Mouse (Mus musculus) adrenal gland, postnatal 25 days (tissue): Measurements from ENCODE around the gene BC028528. TPM values are rescaled to one million over a fixed set of nuclear protein-coding genes. Genes with fewer than 3 reads are reported as not detected.
"Not testable (repeated sequence)": the region's sequence is repeated elsewhere in the genome, so short reads cannot be mapped to it uniquely, and the experiment has no call there.

Experiments used
- DNase-seq: peaks from one replicate; pipeline ENCODE4 v3.0.0; 2021; ENCODE audit warnings: mixed read lengths
- total RNA-seq: library from RNA; stranded (reverse); gene quantifications from 2 replicates; pipeline ENCODE4 v1.2.3, GENCODE M21; 2021

The BC028528 gene
- total RNA-seq, 1 experiment from 2014 or later, result 10.3 TPM

DNA sequence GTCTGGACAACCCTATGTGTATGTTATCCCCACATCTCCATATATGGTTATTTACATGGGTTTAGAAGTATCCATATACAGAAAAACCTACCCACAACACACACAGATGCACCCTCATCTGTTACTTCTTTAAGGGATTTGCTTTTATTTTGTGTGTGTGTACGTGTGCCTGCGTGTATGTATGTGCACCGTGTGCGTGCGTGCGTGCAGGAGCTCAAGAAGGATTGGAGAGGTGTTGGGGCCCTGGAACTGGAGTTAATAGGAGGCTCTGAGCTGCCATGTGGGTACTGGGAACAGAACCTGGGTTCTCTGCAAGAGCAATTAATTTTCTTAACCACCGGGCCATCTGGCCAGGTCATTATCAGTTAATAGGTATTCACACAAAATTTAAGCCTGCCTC, 19.8 kb downstream of the BC028528 start:
- no peak for DNase-seq

DNA sequence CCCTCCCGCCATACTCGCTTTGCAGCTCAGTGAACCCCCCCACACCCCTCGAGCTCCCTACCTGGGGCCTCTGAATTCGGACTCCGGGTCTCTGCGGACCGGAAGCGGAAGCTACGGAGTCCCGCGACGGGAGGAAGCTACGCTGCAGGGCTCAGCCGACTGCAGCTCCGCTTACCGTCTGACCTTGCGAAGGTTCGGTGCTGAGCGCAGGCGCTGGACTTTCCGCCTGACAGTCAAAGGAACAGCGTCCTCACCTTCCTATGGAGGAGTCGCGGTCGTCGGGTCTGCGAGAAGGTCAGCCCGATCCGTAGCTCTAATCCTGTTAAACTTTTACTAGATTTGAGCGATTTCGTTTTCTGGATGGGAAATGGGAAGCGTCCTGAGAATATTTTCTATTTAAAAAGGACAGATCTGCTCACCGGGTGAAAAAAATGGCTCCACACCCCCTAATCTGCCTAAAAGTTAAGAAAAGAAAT, 20.4 kb downstream of the BC028528 start, which contains the start of gene Mrps21:
Gene Mrps21 (minus strand): TSS at position 128 of the 476 bp plus-strand sequence.
- peak; percentile 88 for DNase-seq

DNA sequence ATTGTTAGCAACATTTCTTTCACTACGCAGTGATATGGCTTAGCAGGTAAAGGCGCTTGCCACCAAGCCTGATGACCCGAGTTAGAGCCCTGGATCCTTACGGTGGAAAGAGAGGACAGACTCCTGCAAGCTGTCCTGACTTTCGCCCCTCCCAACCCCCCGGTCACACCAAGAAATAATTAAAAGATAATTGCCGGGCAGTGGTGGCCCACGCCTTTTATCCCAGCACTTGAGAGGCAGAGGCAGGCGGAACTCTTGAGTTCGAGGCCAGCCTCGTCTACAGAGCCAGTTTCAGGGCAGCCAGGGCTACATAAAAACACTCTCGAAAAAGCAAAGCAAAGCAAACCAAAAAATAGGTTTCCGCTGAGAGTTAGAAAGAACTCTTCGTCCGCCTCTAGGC, 20.8 kb downstream of the BC028528 start:
- no peak for DNase-seq

DNA sequence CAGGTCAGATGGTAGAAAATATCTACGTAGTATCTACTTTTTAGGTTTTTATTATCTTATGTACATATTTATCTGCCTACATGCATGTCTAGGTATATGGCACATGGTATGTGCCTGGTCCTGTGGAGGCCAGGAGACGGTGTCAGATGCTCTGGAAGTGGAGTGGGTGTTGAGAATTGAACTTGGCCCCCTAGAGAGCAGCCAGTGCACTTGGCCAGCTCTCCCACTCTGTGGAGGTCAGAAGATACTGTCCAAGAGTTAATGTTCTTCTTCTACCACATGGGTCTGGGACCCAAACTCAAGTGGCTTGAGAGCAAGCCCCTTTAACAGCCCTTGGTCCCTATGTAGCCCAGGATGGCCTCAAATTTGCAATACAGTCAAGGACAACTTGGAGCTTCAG, 24.4 kb downstream of the BC028528 start:
- no peak for DNase-seq

DNA sequence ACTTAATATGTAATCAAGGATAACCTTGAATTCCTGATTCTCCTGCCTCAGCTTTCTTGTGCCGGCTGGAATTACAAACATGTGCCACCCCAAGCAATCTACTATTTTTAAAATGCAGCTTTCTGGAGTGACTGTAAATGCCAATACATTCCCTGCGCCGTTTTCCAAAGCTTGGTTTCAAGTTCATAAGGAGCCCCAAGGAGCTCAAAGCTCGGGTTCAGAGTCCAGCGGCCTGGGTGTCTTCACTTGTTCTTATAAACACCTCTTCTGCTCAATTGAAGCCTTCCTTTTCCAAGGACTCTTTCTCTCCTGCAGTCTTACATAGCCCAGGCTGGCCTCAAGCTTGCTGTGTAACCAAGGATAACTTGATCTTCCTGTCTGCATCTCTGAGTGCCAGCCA, 25.7 kb downstream of the BC028528 start:
- no peak for DNase-seq

DNA sequence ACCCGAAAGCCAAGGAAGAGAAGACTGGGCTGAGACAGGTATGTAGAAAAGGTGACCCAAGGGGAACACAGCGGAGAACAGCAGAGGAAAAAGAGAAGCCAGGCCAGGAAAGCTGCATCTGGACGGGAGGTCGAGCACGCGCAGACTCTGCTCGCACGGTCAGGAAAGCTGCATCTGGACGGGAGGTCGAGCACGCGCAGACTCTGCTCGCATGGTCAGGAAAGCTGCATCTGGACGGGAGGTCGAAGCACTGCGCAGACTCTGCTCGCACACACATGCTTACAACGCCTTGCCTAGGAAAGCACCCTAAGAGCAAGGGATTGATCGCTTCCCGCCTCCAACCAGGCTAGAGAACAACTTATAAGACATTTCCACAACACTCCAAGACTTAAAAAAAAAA, 26.2 kb downstream of the BC028528 start:
- no peak for DNase-seq

DNA sequence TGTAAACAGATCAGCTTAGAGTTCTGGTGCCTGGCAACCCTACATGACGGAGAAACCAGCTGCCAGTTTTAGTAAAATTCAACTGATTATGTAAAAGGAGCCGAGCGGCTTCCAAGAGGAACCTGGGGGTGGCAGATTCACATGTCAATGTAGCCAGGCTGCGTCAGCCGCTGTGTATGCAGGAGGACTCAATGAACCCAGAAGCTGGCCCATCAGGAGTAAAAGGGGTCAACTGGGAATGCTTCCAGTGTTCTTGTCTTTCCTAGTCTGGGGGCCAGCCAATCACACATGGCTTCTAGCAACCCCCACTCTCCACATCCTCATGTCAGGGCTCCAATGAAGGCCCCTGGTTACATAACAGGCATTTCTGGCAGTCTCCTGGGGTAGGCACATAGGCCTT, 26.8 kb downstream of the BC028528 start:
- DNase-seq, result no peak

DNA sequence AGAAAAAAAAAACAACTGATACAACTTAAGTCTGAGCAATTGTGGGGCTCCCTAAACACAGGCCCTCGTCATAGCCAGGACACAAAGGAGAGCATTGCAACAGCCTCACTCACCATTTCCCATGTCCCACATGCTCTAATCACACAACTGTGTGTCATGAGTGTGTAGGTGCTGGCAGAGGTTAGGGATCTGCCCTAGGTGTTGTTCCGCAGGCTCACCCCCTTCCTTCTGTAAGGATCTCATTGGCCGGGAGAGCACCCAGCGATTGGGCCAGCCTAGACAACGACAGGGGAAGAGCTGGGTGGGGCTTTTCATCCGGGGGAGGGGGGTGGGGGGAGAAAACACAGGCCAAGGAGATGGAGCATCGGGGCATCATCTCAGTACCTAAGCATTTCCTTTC, 28.2 kb downstream of the BC028528 start:
- no peak for DNase-seq

DNA sequence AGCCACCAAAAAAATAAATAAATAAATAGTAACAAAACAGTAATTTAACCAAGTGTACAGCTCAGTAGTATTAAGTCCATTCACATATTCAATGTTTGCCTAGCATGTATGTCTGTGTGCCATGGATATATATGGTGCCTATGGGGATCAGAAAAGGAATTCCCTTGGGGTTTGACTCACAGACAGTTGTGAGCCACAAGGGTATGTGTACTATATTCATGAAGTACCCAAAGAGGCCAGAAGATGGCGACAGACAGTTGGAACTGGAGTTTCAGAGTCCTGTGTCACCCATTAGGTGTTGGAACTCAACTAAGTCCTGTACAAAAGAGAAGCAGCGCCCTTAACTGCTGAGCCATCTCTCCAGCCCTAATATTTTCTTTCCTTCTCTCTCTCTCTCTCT, 30.0 kb downstream of the BC028528 start:
- DNase-seq, result no peak

DNA sequence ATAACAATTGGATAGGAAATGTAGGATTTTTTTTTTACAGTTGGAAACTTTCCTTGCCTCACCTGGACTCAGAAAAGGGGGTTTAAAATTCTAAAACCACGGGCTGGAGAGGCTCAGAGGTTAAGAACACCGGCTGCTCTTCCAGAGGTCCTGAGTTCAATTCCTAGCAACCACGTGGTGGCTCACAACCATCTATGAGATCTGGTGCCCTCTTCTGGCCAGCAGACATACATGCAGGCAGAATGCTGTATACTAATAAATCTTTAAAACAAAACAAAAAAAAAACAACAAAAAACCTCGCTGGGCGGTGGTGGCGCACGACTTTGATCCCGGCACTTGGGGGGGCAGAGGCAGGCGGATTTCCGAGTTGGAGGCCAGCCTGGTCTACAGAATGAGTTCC, 30.6 kb downstream of the BC028528 start:
- no peak for DNase-seq

DNA sequence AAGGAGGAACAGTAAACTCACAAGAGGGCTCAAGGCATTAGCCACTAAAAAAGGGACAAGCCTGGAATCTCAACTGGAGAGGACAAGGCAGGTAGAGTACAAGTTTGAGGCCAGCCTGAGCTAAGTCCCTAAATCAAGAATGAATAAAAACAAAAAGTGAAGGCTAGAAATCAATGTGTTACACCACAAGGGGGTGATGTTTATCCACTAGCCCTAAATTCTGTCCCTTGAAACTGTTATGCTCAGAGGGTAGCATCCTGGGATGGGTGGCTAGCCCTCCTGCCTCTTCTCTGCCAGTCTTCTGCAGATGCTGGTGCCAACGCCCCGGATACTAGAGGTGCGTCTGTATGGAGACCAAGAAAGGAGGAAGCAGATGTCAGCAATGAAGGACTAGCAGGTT, 31.5 kb downstream of the BC028528 start:
- DNase-seq, result no peak

DNA sequence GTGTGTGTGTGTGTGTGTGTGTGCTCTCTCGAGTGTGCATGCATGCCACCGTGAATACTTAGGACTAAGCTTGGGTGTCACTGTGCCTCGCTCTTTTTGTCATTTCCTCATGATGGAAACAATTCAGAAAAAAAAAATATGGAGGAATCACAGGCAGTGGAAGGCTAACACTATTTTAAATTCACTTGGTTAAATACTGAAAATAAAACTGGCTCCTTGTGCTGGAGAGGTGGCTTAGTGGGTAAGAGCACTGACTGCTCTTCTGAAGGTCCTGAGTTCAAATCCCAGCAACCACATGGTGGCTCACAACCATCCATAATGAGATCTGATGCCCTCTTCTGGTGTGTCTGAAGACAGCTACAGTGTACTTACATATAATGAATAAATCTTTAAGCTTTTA, 33.5 kb downstream of the BC028528 start:
- DNase-seq, result not testable (repeated sequence)

DNA sequence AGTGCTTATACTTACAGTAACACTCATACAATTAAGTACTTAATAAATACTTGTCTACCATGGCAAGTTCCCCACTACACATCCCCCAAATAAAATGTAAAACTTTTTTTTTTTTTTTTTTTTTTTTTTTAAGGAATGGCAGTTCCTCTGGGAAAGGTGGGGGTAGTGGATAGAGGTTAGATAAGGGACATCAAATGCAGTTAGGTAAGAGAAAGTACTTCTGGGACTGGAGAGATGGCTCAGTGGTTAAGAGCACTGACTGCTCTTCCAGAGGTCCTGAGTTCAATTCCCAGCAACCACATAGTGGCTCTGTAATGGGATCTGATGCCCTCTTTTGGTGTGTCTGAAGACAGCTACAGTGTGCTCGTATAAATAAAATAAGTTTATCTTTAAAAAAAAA, 34.8 kb downstream of the BC028528 start:
- DNase-seq, result not testable (repeated sequence)

DNA sequence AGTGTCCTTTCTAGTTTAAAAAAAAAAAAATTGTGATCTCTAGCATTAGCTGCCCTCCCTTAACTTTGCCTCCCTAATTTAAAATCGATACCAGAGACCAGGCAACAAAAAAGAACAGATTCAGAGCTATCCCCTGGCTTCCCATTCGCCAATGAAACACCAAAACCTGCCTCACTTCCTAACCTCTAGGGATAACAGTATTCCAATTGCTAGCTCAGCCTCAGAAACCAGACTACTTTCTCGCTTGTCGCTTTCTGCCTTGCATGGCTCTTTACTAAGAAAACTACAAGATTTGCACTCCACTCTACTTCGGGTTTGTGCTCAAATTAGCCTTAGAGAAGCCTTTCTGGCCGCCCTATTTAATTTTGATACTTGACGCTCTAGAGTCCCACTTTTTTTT, 35.7 kb downstream of the BC028528 start:
- DNase-seq, result no peak

DNA sequence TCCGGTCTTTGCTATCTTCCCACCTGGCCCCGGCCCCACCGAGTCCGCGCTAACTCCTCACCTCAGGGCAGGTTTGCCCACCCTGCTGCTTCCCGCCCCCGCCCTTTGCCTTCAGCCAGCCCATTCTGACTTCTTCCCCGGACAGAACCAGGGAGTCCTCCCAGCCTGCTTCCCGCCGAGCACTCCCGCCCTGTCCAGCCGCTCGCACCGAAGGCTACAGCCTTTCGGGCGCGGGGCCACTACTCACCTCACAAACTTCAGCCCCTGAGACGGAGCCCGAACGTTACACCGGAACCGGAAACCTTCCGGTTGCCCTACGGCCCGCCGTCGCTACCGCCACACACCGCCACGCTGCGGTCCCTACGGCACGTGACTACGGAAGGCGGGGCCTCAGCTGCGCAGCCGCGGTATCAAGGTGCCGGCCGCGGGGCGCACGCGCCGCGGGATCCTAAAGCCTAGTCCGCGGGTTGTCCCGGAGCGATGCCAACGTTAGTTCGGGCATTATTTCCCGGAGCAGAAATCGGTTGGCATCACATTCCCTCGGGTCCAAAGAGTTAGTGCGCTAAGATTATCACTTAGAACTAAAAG, 36.2 kb downstream of the BC028528 start, which contains the start of gene Prpf3:
Gene Prpf3 (minus strand): TSS at position 384 of the 588 bp plus-strand sequence.
- peak; percentile 95 for DNase-seq

DNA sequence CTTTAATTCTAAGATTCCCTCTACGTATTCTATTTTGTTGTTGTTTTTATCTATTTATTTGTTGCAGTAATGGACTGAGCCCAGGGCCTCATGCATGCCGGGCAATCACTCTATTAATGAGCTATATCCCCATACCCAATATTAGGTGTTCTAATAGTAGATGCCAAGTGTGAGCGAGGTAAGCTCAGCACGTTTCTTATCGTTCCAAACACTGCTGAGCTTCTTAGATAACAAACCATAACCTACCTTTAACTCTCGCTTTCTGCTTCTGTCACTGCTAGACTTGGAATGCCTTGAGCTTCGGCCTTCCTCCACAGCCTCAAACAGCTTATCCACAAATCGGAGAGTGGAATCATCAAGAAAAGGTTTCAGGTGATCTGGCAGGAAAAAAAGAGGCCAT, 40.5 kb downstream of the BC028528 start:
- DNase-seq, result no peak

DNA sequence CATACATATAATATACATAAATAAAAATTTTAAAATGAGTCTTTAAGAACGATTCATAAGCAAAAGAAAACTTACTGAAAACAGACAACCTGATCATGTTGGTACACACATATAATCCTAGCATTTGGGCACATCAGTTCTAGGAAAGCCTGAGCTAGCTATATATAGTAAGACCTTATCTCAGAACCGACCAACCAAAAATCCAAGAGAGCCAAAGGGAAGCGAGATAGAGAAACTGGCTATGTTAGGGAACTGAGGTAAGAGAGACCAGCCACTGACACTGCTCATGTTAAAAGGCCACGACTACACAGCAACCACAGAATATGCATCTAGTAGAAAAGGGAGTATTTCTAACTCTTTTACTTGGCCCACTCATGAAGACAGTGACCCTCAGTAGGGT, 41.2 kb downstream of the BC028528 start:
- DNase-seq, result no peak

DNA sequence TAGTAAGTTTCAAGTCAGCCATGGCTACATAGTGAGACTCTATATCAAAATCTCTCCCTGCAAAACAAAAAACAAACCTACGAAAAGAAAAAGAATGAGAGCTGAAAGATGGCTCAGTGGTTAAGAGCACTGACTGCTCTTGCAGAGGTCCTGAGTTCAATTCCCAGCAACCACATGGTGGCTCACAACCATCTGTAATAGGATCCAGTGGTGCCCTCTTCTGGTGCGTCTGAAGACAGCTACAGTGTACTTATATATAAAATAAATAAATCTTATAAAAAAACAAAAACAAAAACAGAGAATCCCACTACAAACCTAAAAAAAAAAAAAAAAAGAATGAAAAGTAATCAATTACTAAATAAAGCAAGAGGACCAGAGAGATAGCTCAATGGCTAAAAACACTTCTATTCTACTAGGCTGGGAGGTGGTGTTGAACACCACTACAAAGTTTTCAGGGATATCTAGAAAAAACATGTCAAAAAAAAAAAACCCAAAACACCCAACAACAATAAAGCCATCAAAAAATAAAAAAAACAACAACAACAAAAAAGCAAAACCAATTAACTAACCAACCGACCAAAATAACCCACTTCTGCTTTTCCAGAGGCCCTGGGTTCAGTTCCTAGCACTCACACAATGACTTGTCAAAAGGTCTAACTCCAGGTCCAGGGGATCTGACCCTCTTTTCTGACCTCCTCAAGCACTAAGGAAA, 49.1 kb downstream of the BC028528 start:
- DNase-seq, result no peak

DNA sequence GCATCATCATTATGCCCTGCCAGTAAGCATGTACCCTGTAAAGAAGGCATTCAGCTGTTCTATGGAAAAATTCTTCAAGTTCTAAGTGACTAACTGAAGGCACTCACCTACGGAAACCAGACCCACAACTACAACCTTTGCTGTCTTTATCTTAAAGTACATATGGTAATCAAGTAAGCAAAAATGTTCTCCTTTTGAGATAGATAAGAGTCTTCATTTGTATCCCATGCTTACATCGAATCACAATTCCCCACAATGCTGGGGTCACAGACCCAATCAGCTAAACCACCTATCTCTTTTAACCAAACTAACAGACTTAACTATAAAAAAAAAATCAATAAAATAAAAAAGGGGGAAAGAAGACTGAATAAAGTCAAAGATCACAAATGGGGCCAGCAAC, 52.6 kb downstream of the BC028528 start:
- DNase-seq, result no peak

Other genes with a start within 250 kb of the BC028528 start
- 165 and 167 TPM in 2 replicates for gene Mcl1, start 233.2 kb downstream of the BC028528 start, total RNA-seq
- gene Adamtsl4, start 204.1 kb downstream of the BC028528 start, total RNA-seq, result 5.6 and 6.1 TPM in 2 replicates
- gene Ecm1, start 152.4 kb downstream of the BC028528 start, total RNA-seq, result 306 and 318 TPM in 2 replicates
- 54.5 and 58.8 TPM in 2 replicates for gene Tars2, start 131.8 kb downstream of the BC028528 start, total RNA-seq
- 53.4 and 54.9 TPM in 2 replicates for gene Rprd2, start 73.1 kb downstream of the BC028528 start, total RNA-seq
- gene Prpf3, start 36.1 kb downstream of the BC028528 start, total RNA-seq, result 32.3 and 32.7 TPM in 2 replicates
- gene Mrps21, start 20.5 kb downstream of the BC028528 start, total RNA-seq, result 272 and 279 TPM in 2 replicates
- gene Ciart, start 9.8 kb downstream of the BC028528 start, total RNA-seq, result 7.9 and 8.3 TPM in 2 replicates
- gene Aph1a, start 2.0 kb upstream of the BC028528 start, total RNA-seq, result 93.3 and 145 TPM in 2 replicates
- 2.7 and 5.7 TPM in 2 replicates for gene Car14, start 12.7 kb upstream of the BC028528 start, total RNA-seq
- gene Anp32e, start 37.2 kb upstream of the BC028528 start, total RNA-seq, result 77.8 and 94.0 TPM in 2 replicates
- gene Plekho1, start 104.0 kb upstream of the BC028528 start, total RNA-seq, result 18.6 and 25.1 TPM in 2 replicates
- 39.0 and 41.2 TPM in 2 replicates for gene Vps45, start 166.5 kb upstream of the BC028528 start, total RNA-seq
- gene Otud7b, start 212.5 kb upstream of the BC028528 start, total RNA-seq, result 25.8 and 40.5 TPM in 2 replicates